Mouse (Mus musculus) G1E (cell line): ENCODE results near the gene Elk4. TPM values are rescaled to one million over a fixed set of nuclear protein-coding genes. Genes with fewer than 3 reads are reported as not detected.
A peak's percentile ranks its signal among the peaks of the same experiment; 100 is the strongest.

Source experiments
- ATAC-seq: 2 replicates; pipeline ENCODE4 v1.8.0; 2016; ENCODE audit warnings: mild to moderate bottlenecking; ENCODE audit not compliant: insufficient number of reproducible peaks, poor library complexity, low FRiP score, severe bottlenecking; ENCODE audit errors: extremely low read depth
- DNase-seq: peaks from one replicate; pipeline ENCODE4 v3.0.0; 2012; ENCODE audit warnings: low spot score
- H3K27me3 ChIP-seq: 2 replicates; pipeline ENCODE4 v1.6.1; 2012; ENCODE audit warnings: mild to moderate bottlenecking, low read length, inconsistent platforms; ENCODE audit not compliant: insufficient read depth
- H3K36me3 ChIP-seq: replicated peaks from 2 replicates; pipeline ENCODE3; 2012; ENCODE audit warnings: mild to moderate bottlenecking, inconsistent platforms
- H3K4me1 ChIP-seq: 2 replicates; pipeline ENCODE4 v1.6.1; 2012; ENCODE audit warnings: low read depth, low read length, inconsistent platforms, mixed read lengths; ENCODE audit not compliant: insufficient read depth
- H3K4me3 ChIP-seq: 2 replicates; pipeline ENCODE4 v1.5.1; 2012; ENCODE audit warnings: low read depth, mild to moderate bottlenecking, inconsistent platforms, low read length, moderate library complexity, mixed read lengths
- H3K9me3 ChIP-seq: replicated peaks from 2 replicates; pipeline ENCODE4 v1.6.1; 2012; ENCODE audit warnings: inconsistent platforms
- CTCF ChIP-seq: IDR thresholded peaks from 2 replicates; pipeline ENCODE4 v1.5.1; 2012; ENCODE audit warnings: low read depth, low read length, inconsistent platforms, mixed read lengths
- GATA1 ChIP-seq: IDR thresholded peaks from 2 replicates; pipeline ENCODE4 v1.6.1; 2012; ENCODE audit warnings: borderline replicate concordance, low read length, inconsistent platforms, mixed read lengths
- GATA2 ChIP-seq: IDR thresholded peaks from 2 replicates; pipeline ENCODE4 v1.6.1; 2012; ENCODE audit warnings: low read depth, low read length, inconsistent platforms, borderline replicate concordance
- POLR2AphosphoS5 ChIP-seq: IDR thresholded peaks from 2 replicates; pipeline ENCODE4 v1.6.1; 2012; ENCODE audit warnings: low read depth, low read length, inconsistent platforms; ENCODE audit not compliant: insufficient replicate concordance
- TAL1 ChIP-seq: conservative IDR thresholded peaks from 2 replicates; pipeline ENCODE4 v1.6.1; 2012; ENCODE audit warnings: low read depth, low read length, inconsistent platforms, mixed read lengths
- polyA plus RNA-seq: library from polyadenylated mRNA; stranded (reverse); fragments of >175 nt; gene quantifications from 2 replicates; pipeline ENCODE4 v1.2.3, GENCODE M21; 2012
- total RNA-seq, 2 experiments: library from RNA; stranded (forward) in 1 of 2; stranded (reverse) in 1 of 2; fragments of 200-1000 nt in 1 of 2; fragments of >200 nt in 1 of 2; fragmentation: Nextera tagmentation in 1 of 2; gene quantifications; 2 replicates each; pipeline ENCODE4 v1.2.3; 2014 to 2017

The Elk4 gene
- total and polyA plus RNA-seq, 3 experiments: 5.1 to 166 (median 83.2) TPM

GRCm38 (mm10) chr1:132032172-132032571 is 24.8 kb downstream of the Elk4 start:
- Histone ChIP-seq H3K36me3 (peaks cover 89% of the 10 kb centered on the region), H3K9me3 (no peaks in the 10 kb centered on the region), H3K27me3 (no peaks in the 10 kb centered on the region), H3K4me1 (no peaks in the 10 kb centered on the region), H3K4me3 (no peak overlapping the region)
- DNase-seq: no peak
- ATAC-seq: no peak
- TF ChIP-seq TAL1 (no peak), GATA2 (no peak), POLR2AphosphoS5 (no peak), GATA1 (no peak), CTCF (no peak)

- Histone ChIP-seq H3K4me1 (no peaks in the 10 kb centered on the region), H3K27me3 (no peaks in the 10 kb centered on the region), H3K9me3 (no peaks in the 10 kb centered on the region), H3K4me3 (no peak overlapping the region), H3K36me3 (peaks cover 45% of the 10 kb centered on the region)
- TF ChIP-seq GATA1 (no peak), GATA2 (no peak), CTCF (no peak), POLR2AphosphoS5 (no peak), TAL1 (no peak)
- ATAC-seq: no peak
- DNase-seq: no peak
Measured at GRCm38 (mm10) chr1:132037746-132038145, 30.3 kb downstream of the Elk4 start.

GRCm38 (mm10) chr1:132038753-132039152 is 31.3 kb downstream of the Elk4 start:
- Histone ChIP-seq H3K4me1 (no peaks in the 10 kb centered on the region), H3K4me3 (no peak overlapping the region), H3K36me3 (peaks cover 35% of the 10 kb centered on the region), H3K27me3 (no peaks in the 10 kb centered on the region), H3K9me3 (no peaks in the 10 kb centered on the region)
- TF ChIP-seq POLR2AphosphoS5 (no peak), CTCF (no peak), GATA2 (no peak), GATA1 (no peak), TAL1 (no peak)
- ATAC-seq (no peak), DNase-seq (no peak)

- H3K36me3 ChIP-seq: peaks cover 20% of the 10 kb centered on the region
- ATAC-seq: no peak
- H3K4me3 ChIP-seq: no peak overlapping the region
- DNase-seq: no peak
- TF ChIP-seq CTCF (no peak), GATA1 (no peak), POLR2AphosphoS5 (no peak), TAL1 (no peak), GATA2 (no peak)
- H3K9me3 ChIP-seq: no peaks in the 10 kb centered on the region
- no peaks in the 10 kb centered on the region for H3K4me1 ChIP-seq
- H3K27me3 ChIP-seq: 0 out of 2 replicates have a peak, but pooled peaks cover 2% of the 10 kb centered on the region
Measured at GRCm38 (mm10) chr1:132040201-132040621, 32.8 kb downstream of the Elk4 start.

GRCm38 (mm10) chr1:132043759-132044158 is 36.4 kb downstream of the Elk4 start:
- no peak for TF ChIP-seq GATA1
- no peak for TF ChIP-seq CTCF
- no peak for TF ChIP-seq TAL1
- TF ChIP-seq POLR2AphosphoS5: no peak
- TF ChIP-seq GATA2: no peak
- DNase-seq (no peak), ATAC-seq (no peak)
- Histone ChIP-seq H3K27me3 (peaks cover 2% of the 10 kb centered on the region; the same call in 1 of the 2 replicates), H3K4me1 (peaks cover 5% of the 10 kb centered on the region), H3K9me3 (no peaks in the 10 kb centered on the region), H3K36me3 (peaks cover 2% of the 10 kb centered on the region), H3K4me3 (no peak overlapping the region)

- no peaks in the 10 kb centered on the region for H3K36me3 ChIP-seq
- TF ChIP-seq CTCF: peak; percentile 55
- no peak for TF ChIP-seq GATA1
- DNase-seq (peak; percentile 79), ATAC-seq (peak; percentile 49; the same call in 1 of the 2 replicates)
- H3K4me3 ChIP-seq: no peak overlapping the region
- H3K4me1 ChIP-seq: peaks cover 5% of the 10 kb centered on the region
- H3K9me3 ChIP-seq: no peaks in the 10 kb centered on the region
- peaks cover 2% of the 10 kb centered on the region; the same call in 1 of the 2 replicates for H3K27me3 ChIP-seq
Measured at GRCm38 (mm10) chr1:132046143-132046735, 38.8 kb downstream of the Elk4 start.
